Mouse (Mus musculus): ENCODE results near the gene Asic4. TPM values are rescaled to one million over a fixed set of nuclear protein-coding genes. Genes with fewer than 3 reads are reported as not detected.
A peak's percentile ranks its signal among the peaks of the same experiment; 100 is the strongest.

Asic4 gene
- 2.3 and 2.9 TPM in 2 replicates for polyA plus RNA-seq (2014; fragmentation: Nextera tagmentation; extraction: Ambion mirVana)

DNA sequence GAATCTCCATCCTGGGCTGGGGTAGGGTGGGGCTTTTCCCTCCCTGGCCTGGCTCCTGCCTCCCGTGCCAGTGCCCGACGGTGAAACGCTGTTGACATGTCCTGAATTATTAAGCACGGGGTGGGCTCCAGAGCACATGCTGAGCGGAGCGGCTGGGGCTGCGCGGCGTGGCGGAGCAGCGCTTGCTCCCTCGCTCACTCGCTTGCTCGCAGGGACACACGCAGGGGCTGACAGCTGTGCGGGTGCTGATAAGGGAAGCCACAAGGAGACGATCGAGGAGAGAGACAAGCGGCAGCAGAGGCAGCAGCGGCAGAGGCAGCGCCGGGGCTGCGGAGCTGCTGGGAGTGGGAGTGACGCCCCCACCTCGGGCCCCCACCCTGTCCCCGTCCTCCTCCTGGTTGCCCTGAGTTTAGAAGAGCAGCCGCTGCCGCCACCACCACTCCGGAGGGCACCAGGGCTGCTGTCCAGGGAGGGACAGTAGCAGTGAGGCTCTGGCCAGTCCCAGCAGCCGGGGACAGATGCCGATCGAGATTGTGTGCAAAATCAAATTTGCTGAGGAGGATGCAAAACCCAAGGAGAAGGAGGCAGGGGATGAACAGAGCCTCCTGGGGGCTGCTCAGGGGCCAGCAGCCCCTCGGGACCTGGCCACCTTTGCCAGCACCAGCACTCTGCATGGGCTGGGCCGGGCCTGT is at the start of gene Asic4:
Gene Asic4 (plus strand): TSS at position 123 of the 692 bp plus-strand sequence.
- Histone ChIP-seq H3K4me1 (ENCODE audit: control insufficient read depth, insufficient read depth, low read length) (peaks cover 66% of the 10 kb centered on the region), H3K9me3 (ENCODE audit: control insufficient read depth, low read length) (no peaks in the 10 kb centered on the region), H3K27me3 (ENCODE audit: control insufficient read depth, insufficient read depth, low read length) (peaks cover 35% of the 10 kb centered on the region), H3K36me3 (ENCODE audit: control insufficient read depth, insufficient read depth, low read length) (no peaks in the 10 kb centered on the region), H3K27ac (ENCODE audit: low read depth, low read length) (peak within 1 kb of the TSS; percentile 27; the same call in 1 of the 2 replicates), H3K4me2 (ENCODE audit: low read depth) (peak within 1 kb of the TSS; percentile 67), H3K9ac (ENCODE audit: low read length) (peak within 1 kb of the TSS; percentile 56), H3K4me3 (ENCODE audit: low read depth, low read length) (peak within 1 kb of the TSS; percentile 38)
- ATAC-seq (ENCODE audit: insufficient read depth, low FRiP score, low TSS enrichment) (no peak), DNase-seq (ENCODE audit: low spot score) (no peak)
- 2% methylated on average over 28 of the region's 35 CpGs for WGBS

DNA sequence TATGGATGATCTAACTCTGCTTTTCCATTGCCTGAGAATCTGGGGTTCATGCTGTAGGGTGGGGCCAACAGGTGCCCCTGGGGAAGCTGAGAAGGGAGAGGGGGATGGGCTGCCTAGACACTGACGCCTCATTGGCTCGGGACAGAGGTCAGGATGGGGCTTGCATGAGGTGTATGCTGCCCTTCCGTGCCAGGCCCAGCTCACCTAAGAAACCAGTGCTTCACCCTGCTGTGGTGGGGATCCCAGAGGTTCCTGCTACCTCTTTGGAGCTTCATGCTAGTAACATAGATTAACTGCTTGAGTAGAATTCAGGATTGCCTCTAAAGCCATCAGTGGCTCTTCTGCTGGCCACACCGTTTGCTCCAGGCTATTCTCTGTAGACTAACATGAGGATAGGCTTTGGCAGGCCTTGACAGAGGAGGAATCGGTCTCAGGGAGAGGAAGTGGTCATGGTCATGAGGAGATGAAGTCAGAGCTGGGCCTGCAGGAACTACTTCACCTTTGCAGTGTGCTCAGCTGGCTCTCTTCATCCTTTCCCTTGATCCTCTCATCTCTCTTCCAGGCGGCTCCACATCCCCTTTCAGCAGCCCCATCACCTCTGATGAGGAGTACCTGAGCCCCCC is 49.6 kb upstream of the Asic4 start:
- Histone ChIP-seq H3K9ac (ENCODE audit: low read length) (no peak overlapping the region), H3K9me3 (ENCODE audit: control insufficient read depth, low read length) (no peaks in the 10 kb centered on the region), H3K4me3 (ENCODE audit: low read depth, low read length) (no peak overlapping the region), H3K4me1 (ENCODE audit: control insufficient read depth, insufficient read depth, low read length) (peaks cover 24% of the 10 kb centered on the region), H3K4me2 (ENCODE audit: low read depth) (peak overlapping the region; percentile 30), H3K27ac (ENCODE audit: low read depth, low read length) (no peak overlapping the region), H3K36me3 (ENCODE audit: control insufficient read depth, insufficient read depth, low read length) (no peaks in the 10 kb centered on the region), H3K27me3 (ENCODE audit: control insufficient read depth, insufficient read depth, low read length) (no peaks in the 10 kb centered on the region)
- ATAC-seq (ENCODE audit: insufficient read depth, low FRiP score, low TSS enrichment) (no peak), DNase-seq (ENCODE audit: low spot score) (no peak)
- 42% methylated on average over 6 of the region's 6 CpGs for WGBS

DNA sequence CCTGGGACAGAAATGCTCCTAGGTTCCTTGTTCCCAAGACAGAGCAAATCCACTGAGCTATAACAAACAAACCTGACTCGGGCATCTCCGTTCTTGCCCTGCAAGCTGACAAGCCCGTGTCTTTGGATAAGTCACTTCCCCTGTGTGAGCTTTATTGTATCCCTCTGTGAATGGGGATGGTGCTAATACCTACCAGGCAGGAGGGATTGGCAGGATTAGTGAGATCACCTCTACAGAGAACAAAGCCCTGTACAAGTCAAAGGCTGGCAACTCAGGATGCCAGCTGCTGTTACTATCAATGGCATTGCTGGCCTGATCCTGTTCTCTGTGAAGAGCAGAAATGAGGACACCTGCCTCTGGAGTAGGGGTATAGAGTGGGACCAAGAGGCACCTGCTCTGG is 44.7 kb upstream of the Asic4 start:
- Histone ChIP-seq H3K9ac (ENCODE audit: low read length) (no peak overlapping the region), H3K4me1 (ENCODE audit: control insufficient read depth, insufficient read depth, low read length) (peaks cover 4% of the 10 kb centered on the region), H3K36me3 (ENCODE audit: control insufficient read depth, insufficient read depth, low read length) (no peaks in the 10 kb centered on the region), H3K9me3 (ENCODE audit: control insufficient read depth, low read length) (no peaks in the 10 kb centered on the region), H3K27ac (ENCODE audit: low read depth, low read length) (no peak overlapping the region), H3K4me3 (ENCODE audit: low read depth, low read length) (no peak overlapping the region), H3K27me3 (ENCODE audit: control insufficient read depth, insufficient read depth, low read length) (no peaks in the 10 kb centered on the region), H3K4me2 (ENCODE audit: low read depth) (no peak overlapping the region)
- 86% methylated on average over 3 of the region's 3 CpGs for WGBS
- DNase-seq (ENCODE audit: low spot score) = no peak
- no peak for ATAC-seq (ENCODE audit: insufficient read depth, low FRiP score, low TSS enrichment)

DNA sequence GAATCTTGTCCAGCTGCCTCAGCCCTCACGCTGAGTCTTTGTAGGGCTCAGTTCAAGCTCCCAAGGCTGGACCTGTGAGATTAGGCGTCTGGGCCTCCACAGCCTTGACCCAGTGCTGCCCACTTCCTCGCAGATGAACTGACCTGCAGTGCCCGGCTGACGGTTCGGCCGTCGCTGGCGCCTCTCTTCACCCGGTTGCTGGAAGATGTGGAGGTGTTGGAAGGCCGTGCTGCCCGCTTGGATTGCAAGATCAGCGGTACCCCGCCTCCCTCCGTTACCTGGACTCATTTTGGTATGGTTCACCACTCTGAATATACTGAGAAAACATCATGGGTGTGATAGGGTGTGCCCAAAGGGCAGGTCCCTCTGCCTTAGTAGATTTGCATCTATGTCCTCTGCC is 44.1 kb upstream of the Asic4 start:
- H3K27ac ChIP-seq (ENCODE audit: low read depth, low read length) = no peak overlapping the region
- H3K4me3 ChIP-seq (ENCODE audit: low read depth, low read length) = no peak overlapping the region
- no peaks in the 10 kb centered on the region for H3K27me3 ChIP-seq (ENCODE audit: control insufficient read depth, insufficient read depth, low read length)
- no peak for ATAC-seq (ENCODE audit: insufficient read depth, low FRiP score, low TSS enrichment)
- H3K36me3 ChIP-seq (ENCODE audit: control insufficient read depth, insufficient read depth, low read length) = no peaks in the 10 kb centered on the region
- no peaks in the 10 kb centered on the region for H3K4me1 ChIP-seq (ENCODE audit: control insufficient read depth, insufficient read depth, low read length)
- H3K4me2 ChIP-seq (ENCODE audit: low read depth) = no peak overlapping the region
- no peaks in the 10 kb centered on the region for H3K9me3 ChIP-seq (ENCODE audit: control insufficient read depth, low read length)
- no peak for DNase-seq (ENCODE audit: low spot score)
- H3K9ac ChIP-seq (ENCODE audit: low read length) = no peak overlapping the region
- WGBS = 93% methylated on average over 15 of the region's 15 CpGs

DNA sequence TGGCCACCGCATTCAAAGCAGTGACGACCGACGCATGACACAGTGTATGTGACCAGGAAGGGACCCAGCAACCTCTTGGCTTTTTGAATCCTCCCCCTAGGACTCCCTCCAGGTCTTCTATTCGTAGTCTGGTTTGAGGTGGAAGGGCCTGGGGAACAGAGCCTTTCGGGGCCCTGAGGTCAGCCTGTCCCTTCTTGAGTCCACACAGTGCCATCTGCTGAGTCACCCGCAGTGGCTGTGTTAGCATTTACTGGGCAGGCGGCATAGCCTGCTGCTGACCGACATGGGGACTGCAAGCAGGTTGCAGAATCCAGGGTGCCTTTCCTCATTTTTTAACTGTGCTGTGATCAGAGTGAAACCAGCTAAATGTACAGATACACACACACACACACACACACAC is 43.2 kb upstream of the Asic4 start:
- 92% methylated on average over 9 of the region's 9 CpGs for WGBS
- H3K9me3 ChIP-seq (ENCODE audit: control insufficient read depth, low read length) = no peaks in the 10 kb centered on the region
- ATAC-seq (ENCODE audit: insufficient read depth, low FRiP score, low TSS enrichment) (no peak), DNase-seq (ENCODE audit: low spot score) (no peak)
- no peak overlapping the region for H3K9ac ChIP-seq (ENCODE audit: low read length)
- H3K4me1 ChIP-seq (ENCODE audit: control insufficient read depth, insufficient read depth, low read length) = no peaks in the 10 kb centered on the region
- H3K27ac ChIP-seq (ENCODE audit: low read depth, low read length) = no peak overlapping the region
- no peak overlapping the region for H3K4me2 ChIP-seq (ENCODE audit: low read depth)
- no peaks in the 10 kb centered on the region for H3K36me3 ChIP-seq (ENCODE audit: control insufficient read depth, insufficient read depth, low read length)
- no peak overlapping the region for H3K4me3 ChIP-seq (ENCODE audit: low read depth, low read length)
- no peaks in the 10 kb centered on the region for H3K27me3 ChIP-seq (ENCODE audit: control insufficient read depth, insufficient read depth, low read length)

DNA sequence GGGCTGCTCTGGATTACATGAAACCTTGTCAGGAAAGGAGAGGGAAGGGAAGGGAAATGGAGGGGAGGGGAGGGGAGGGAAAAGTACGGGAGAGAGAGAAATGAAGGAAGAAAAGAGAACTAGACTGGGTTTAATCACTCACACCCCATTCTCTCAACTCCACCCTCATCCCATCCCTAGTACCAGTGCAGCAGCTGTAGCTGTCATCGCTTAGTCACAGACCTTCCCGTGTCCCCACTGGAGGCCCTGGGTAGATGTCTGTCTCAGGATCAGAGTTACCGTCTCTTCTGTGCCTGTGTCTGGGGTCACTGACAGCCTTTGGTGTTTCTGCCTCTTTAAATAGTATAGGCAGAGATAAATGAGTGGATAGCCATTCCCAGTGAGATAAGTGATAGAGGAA is 42.0 kb upstream of the Asic4 start:
- H3K36me3 ChIP-seq (ENCODE audit: control insufficient read depth, insufficient read depth, low read length) = no peaks in the 10 kb centered on the region
- ATAC-seq (ENCODE audit: insufficient read depth, low FRiP score, low TSS enrichment) (no peak), DNase-seq (ENCODE audit: low spot score) (no peak)
- no peak overlapping the region for H3K4me3 ChIP-seq (ENCODE audit: low read depth, low read length)
- H3K9ac ChIP-seq (ENCODE audit: low read length) = no peak overlapping the region
- no peaks in the 10 kb centered on the region for H3K4me1 ChIP-seq (ENCODE audit: control insufficient read depth, insufficient read depth, low read length)
- no peaks in the 10 kb centered on the region for H3K27me3 ChIP-seq (ENCODE audit: control insufficient read depth, insufficient read depth, low read length)
- no peak overlapping the region for H3K4me2 ChIP-seq (ENCODE audit: low read depth)
- no peaks in the 10 kb centered on the region for H3K9me3 ChIP-seq (ENCODE audit: control insufficient read depth, low read length)
- WGBS = 81% methylated on average over 4 of the region's 4 CpGs
- no peak overlapping the region for H3K27ac ChIP-seq (ENCODE audit: low read depth, low read length)

DNA sequence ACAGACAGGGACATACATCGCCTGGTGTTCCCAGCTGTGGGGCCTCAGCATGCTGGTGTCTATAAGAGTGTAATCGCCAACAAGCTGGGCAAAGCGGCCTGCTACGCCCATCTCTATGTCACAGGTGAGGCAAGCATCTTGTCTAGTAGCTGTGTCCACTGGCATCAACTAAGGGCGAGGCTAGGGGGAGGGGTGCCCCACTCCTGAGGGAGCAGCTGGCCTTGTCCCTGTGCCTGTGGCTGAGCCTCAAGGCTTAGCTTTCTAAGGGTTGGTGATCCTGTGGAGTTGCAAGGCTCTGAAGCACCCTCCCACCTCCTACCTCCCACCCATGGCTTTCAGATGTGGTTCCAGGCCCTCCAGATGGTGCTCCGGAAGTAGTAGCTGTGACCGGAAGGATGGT is 40.3 kb upstream of the Asic4 start:
- 0 out of 2 replicates have a peak, but pooled peaks cover 3% of the 10 kb centered on the region for H3K4me1 ChIP-seq (ENCODE audit: control insufficient read depth, insufficient read depth, low read length)
- H3K4me3 ChIP-seq (ENCODE audit: low read depth, low read length) = no peak overlapping the region
- no peaks in the 10 kb centered on the region for H3K9me3 ChIP-seq (ENCODE audit: control insufficient read depth, low read length)
- H3K27ac ChIP-seq (ENCODE audit: low read depth, low read length) = no peak overlapping the region
- no peak overlapping the region for H3K4me2 ChIP-seq (ENCODE audit: low read depth)
- WGBS = 95% methylated on average over 7 of the region's 7 CpGs
- H3K27me3 ChIP-seq (ENCODE audit: control insufficient read depth, insufficient read depth, low read length) = no peaks in the 10 kb centered on the region
- ATAC-seq (ENCODE audit: insufficient read depth, low FRiP score, low TSS enrichment) (no peak), DNase-seq (ENCODE audit: low spot score) (no peak)
- H3K9ac ChIP-seq (ENCODE audit: low read length) = no peak overlapping the region
- no peaks in the 10 kb centered on the region for H3K36me3 ChIP-seq (ENCODE audit: control insufficient read depth, insufficient read depth, low read length)

DNA sequence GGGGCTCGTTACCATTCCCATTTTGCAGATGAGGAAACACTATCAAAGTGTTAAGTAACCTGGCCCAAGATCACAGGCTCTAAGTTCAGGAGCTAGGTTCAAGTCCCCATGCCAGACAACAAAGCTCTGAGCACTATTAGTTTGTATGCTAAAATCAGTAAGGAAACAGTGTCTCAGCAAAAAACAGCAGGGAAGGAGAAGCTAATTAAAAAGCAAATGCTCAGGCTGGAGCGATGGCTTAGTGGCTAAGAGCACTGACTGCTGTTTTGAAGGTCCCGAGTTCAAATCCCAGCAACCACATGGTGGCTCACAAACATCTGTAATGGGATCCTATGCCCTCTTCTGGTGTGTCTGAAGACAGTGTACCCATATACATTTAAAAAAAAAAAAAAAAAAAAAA is 38.0 kb upstream of the Asic4 start:
- no peak overlapping the region for H3K4me2 ChIP-seq (ENCODE audit: low read depth)

DNA sequence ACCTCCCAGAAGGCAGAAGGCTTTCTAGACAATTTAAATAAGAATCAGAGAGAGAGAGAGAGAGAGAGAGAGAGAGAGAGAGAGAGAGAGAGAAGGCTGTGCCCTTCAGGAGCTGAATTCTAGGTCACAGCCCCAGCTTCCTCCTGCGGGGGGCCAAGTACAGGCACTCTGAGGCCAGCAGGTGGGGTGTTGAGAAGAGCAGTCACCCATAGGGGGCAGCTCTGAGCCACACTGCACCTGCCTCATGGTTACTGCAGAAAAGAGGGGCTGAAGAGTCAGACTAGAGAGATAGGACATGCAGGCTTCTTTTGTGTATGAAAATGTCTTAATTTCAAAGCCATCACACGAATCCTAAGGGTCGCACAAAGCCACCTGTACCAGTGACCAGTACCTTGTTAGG is 36.5 kb upstream of the Asic4 start:
- no peaks in the 10 kb centered on the region for H3K36me3 ChIP-seq (ENCODE audit: control insufficient read depth, insufficient read depth, low read length)
- H3K4me1 ChIP-seq (ENCODE audit: control insufficient read depth, insufficient read depth, low read length) = 0 out of 2 replicates have a peak, but pooled peaks cover 3% of the 10 kb centered on the region
- ATAC-seq (ENCODE audit: insufficient read depth, low FRiP score, low TSS enrichment) (no peak), DNase-seq (ENCODE audit: low spot score) (no peak)
- H3K9ac ChIP-seq (ENCODE audit: low read length) = no peak overlapping the region
- WGBS = 53% methylated on average over 3 of the region's 3 CpGs
- no peak overlapping the region for H3K4me3 ChIP-seq (ENCODE audit: low read depth, low read length)
- no peaks in the 10 kb centered on the region for H3K9me3 ChIP-seq (ENCODE audit: control insufficient read depth, low read length)
- H3K27ac ChIP-seq (ENCODE audit: low read depth, low read length) = no peak overlapping the region
- no peaks in the 10 kb centered on the region for H3K27me3 ChIP-seq (ENCODE audit: control insufficient read depth, insufficient read depth, low read length)
- no peak overlapping the region for H3K4me2 ChIP-seq (ENCODE audit: low read depth)

More for the DNA sequence above, 38.0 kb upstream of the Asic4 start:
- H3K4me3 ChIP-seq (ENCODE audit: low read depth, low read length) = no peak overlapping the region
- no peak overlapping the region for H3K9ac ChIP-seq (ENCODE audit: low read length)
- no peak for ATAC-seq (ENCODE audit: insufficient read depth, low FRiP score, low TSS enrichment)
- no peak overlapping the region for H3K27ac ChIP-seq (ENCODE audit: low read depth, low read length)
- 0 out of 2 replicates have a peak, but pooled peaks cover 3% of the 10 kb centered on the region for H3K4me1 ChIP-seq (ENCODE audit: control insufficient read depth, insufficient read depth, low read length)
- 92% methylated on average over 3 of the region's 3 CpGs for WGBS
- H3K9me3 ChIP-seq (ENCODE audit: control insufficient read depth, low read length) = no peaks in the 10 kb centered on the region
- H3K27me3 ChIP-seq (ENCODE audit: control insufficient read depth, insufficient read depth, low read length) = no peaks in the 10 kb centered on the region
- DNase-seq (ENCODE audit: low spot score) = no peak
- H3K36me3 ChIP-seq (ENCODE audit: control insufficient read depth, insufficient read depth, low read length) = no peaks in the 10 kb centered on the region
